In the genomic region with DNA sequence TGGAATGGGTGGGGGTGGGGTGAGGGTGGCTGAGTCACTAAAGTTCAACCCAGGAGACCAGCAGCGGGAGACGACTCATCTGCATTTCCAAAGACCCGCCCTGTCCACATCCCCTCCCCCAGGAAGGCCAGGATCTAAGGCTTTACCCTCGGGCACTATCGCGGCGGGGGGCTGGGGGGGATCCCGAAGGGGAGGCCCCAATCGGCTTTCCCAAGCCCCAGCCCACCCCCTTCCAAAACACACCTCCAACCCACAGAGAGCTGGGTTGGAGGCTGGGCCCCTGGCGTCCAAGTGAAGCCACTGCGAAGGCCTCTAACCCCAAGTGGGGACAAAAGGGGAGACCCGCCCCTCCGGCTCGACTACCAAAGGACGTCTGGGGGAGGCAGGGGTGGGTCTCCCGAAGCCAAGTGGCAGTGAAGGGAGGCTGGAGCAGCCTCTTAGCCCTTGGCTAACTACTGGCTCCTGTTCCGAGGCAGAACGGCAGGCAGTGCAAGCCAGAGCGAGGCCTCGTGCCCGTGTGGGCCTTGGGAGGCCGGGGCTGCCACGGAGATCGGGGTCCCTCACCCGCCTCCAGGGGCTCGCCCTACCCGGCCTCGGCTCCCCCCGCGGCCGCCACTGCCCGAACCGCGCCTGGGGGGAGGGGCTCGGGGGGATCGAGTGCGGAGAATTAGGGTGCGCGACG, we compare ENCODE assay signal across 8 mouse cellular contexts. TPM values are rescaled to one million over a fixed set of nuclear protein-coding genes. Genes with fewer than 3 reads are reported as not detected.
DNase-seq lines count a peak whose midpoint lies in the region; ATAC-seq and TF ChIP-seq lines count a peak whose summit lies in the region.

No protein-coding gene starts in this region.

- peak overlapping the region; percentile 100 for H3K27ac ChIP-seq in embryonic facial prominence, embryonic 10.5 days (replicated peaks)
- H3K27ac ChIP-seq in heart, embryonic 10.5 days = peak overlapping the region; percentile 100
- H3K27ac ChIP-seq in kidney, embryonic 14.5 days (ENCODE audit: low read depth, low read length) = peak overlapping the region; percentile 100
- H3K27ac ChIP-seq in spleen, adult 2 months (ENCODE audit: insufficient read depth, low read length) = peak overlapping the region; percentile 99

- WGBS in embryonic facial prominence, embryonic 10.5 days = under 1% methylated on average over 40 of the region's 40 CpGs
- WGBS in heart, embryonic 10.5 days = under 1% methylated on average over 40 of the region's 40 CpGs
- WGBS in kidney, embryonic 14.5 days = under 1% methylated on average over 32 of the region's 40 CpGs
- 5% methylated on average over 38 of the region's 40 CpGs for WGBS in spleen, adult 2 months

- H3K4me1 ChIP-seq in embryonic facial prominence, embryonic 10.5 days = peaks cover 69% of the 10 kb centered on the region
- peaks cover 64% of the 10 kb centered on the region for H3K4me1 ChIP-seq in heart, embryonic 10.5 days
- peaks cover 43% of the 10 kb centered on the region for H3K4me1 ChIP-seq in kidney, embryonic 14.5 days (ENCODE audit: control insufficient read depth, insufficient read depth, low read length)
- peaks cover 18% of the 10 kb centered on the region; the same call in 1 of the 2 replicates for H3K4me1 ChIP-seq in spleen, adult 2 months (ENCODE audit: control insufficient read depth, insufficient read depth, insufficient read length)

- H3K4me2 ChIP-seq in kidney, embryonic 14.5 days (replicated peaks; ENCODE audit: low read depth, low read length) = peak overlapping the region; percentile 100

- peaks cover 24% of the 10 kb centered on the region for H3K36me3 ChIP-seq in embryonic facial prominence, embryonic 10.5 days (replicated peaks)
- peaks cover 7% of the 10 kb centered on the region; the same call in 1 of the 2 replicates for H3K36me3 ChIP-seq in heart, embryonic 10.5 days
- H3K36me3 ChIP-seq in kidney, embryonic 14.5 days (ENCODE audit: control insufficient read depth, insufficient read depth, low read length) = peaks cover 13% of the 10 kb centered on the region; the same call in 1 of the 2 replicates
- peaks cover 28% of the 10 kb centered on the region for H3K36me3 ChIP-seq in spleen, adult 2 months (ENCODE audit: control insufficient read depth, insufficient read depth, low read length)

- H3K4me3 ChIP-seq in embryonic facial prominence, embryonic 10.5 days = peak overlapping the region; percentile 99
- peak overlapping the region; percentile 92 for H3K4me3 ChIP-seq in heart, embryonic 10.5 days
- peak overlapping the region; percentile 96 for H3K4me3 ChIP-seq in kidney, embryonic 14.5 days (ENCODE audit: low read length)
- peak overlapping the region; percentile 71 for H3K4me3 ChIP-seq in spleen, adult 2 months (ENCODE audit: extremely low read depth, insufficient read depth, insufficient read length)

- TF ChIP-seq POLR2A in spleen, adult 2 months (IDR thresholded peaks at IDR 0.05; ENCODE audit: low read depth, low read length) = 0 out of 2 replicates have a peak, but pooled peaks have one; percentile 17

- DNase-seq in right cerebral cortex, postnatal 4 days = peak; percentile 49
- DNase-seq in right cerebral cortex, postnatal 36 days (ENCODE audit: low spot score in 2 of 2) = no peak
- DNase-seq in embryonic facial prominence, embryonic 10.5 days (ENCODE audit: low spot score) = peak; percentile 91
- peak; percentile 96 for DNase-seq in heart, embryonic 10.5 days (ENCODE audit: low spot score)
- peak; percentile 74 for DNase-seq in lung, postnatal 14 days
- DNase-seq in spleen, adult 2 months (ENCODE audit: low read depth in 1 of 2, low spot score in 2 of 2) = no peak

- no peak for TF ChIP-seq CTCF in spleen, adult 2 months (IDR thresholded peaks at IDR 0.05; ENCODE audit: extremely low read depth, insufficient read depth, insufficient read length, insufficient replicate concordance)

- ATAC-seq in kidney, embryonic 14.5 days (ENCODE audit: low FRiP score, low TSS enrichment) = peak; percentile 51
- ATAC-seq in megakaryocyte progenitor cell, adult 5-6 weeks (replicated peaks; ENCODE audit: poor library complexity) = no peak

- no peaks in the 10 kb centered on the region for H3K9me3 ChIP-seq in embryonic facial prominence, embryonic 10.5 days
- no peaks in the 10 kb centered on the region for H3K9me3 ChIP-seq in heart, embryonic 10.5 days
- H3K9me3 ChIP-seq in kidney, embryonic 14.5 days (ENCODE audit: control insufficient read depth, low read length) = no peaks in the 10 kb centered on the region

- peak overlapping the region; percentile 100 for H3K9ac ChIP-seq in kidney, embryonic 14.5 days (ENCODE audit: low read depth, low read length)

- H3K27me3 ChIP-seq in embryonic facial prominence, embryonic 10.5 days (replicated peaks; ENCODE audit: low read depth, poor library complexity, severe bottlenecking) = no peaks in the 10 kb centered on the region
- no peaks in the 10 kb centered on the region for H3K27me3 ChIP-seq in heart, embryonic 10.5 days (ENCODE audit: insufficient read depth, poor library complexity, severe bottlenecking)
- H3K27me3 ChIP-seq in kidney, embryonic 14.5 days (ENCODE audit: control insufficient read depth, insufficient read depth, low read length) = no peaks in the 10 kb centered on the region
- no peaks in the 10 kb centered on the region for H3K27me3 ChIP-seq in spleen, adult 2 months (ENCODE audit: control insufficient read depth, insufficient read depth, low read length)

RNA-seq across cellular contexts. Expression of a gene that starts 3.6 kb away (rescaled TPM):
- polyA plus RNA-seq in embryonic facial prominence, embryonic 10.5 days (2016; fragmentation: Nextera tagmentation; extraction: Ambion mirVana) = 8.1 TPM in 2 replicates
- polyA plus RNA-seq in heart, embryonic 10.5 days (2016; fragmentation: Nextera tagmentation; extraction: Ambion mirVana) = 5.4 and 9.8 TPM in 2 replicates
- 16.6 and 16.7 TPM in 2 replicates for polyA plus RNA-seq in kidney, embryonic 14.5 days (2014; fragmentation: Nextera tagmentation; extraction: Ambion mirVana)
- 20.5 and 23.2 TPM in 2 replicates for polyA plus RNA-seq in spleen, adult 2 months (2012; rRNA removed)
- total RNA-seq in megakaryocyte progenitor cell, adult 5-6 weeks (2015) = 27.5 and 28.3 TPM in 2 replicates
- total RNA-seq in megakaryocyte progenitor cell, adult 5-6 weeks (2017) = 1.9 and 3.1 TPM in 2 replicates

RNA-seq across cellular contexts. Expression of a gene that starts 5.9 kb away (rescaled TPM):
- polyA plus RNA-seq in embryonic facial prominence, embryonic 10.5 days (2016; fragmentation: Nextera tagmentation; extraction: Ambion mirVana) = 1.2 and 2.2 TPM in 2 replicates
- polyA plus RNA-seq in heart, embryonic 10.5 days (2016; fragmentation: Nextera tagmentation; extraction: Ambion mirVana) = 1.5 and 1.7 TPM in 2 replicates
- 2.0 and 3.2 TPM in 2 replicates for polyA plus RNA-seq in kidney, embryonic 14.5 days (2014; fragmentation: Nextera tagmentation; extraction: Ambion mirVana)
- 70.7 and 72.5 TPM in 2 replicates for polyA plus RNA-seq in spleen, adult 2 months (2012; rRNA removed)
- total RNA-seq in megakaryocyte progenitor cell, adult 5-6 weeks (2015) = 0.42 and 1.0 TPM in 2 replicates
- 0.54 and 1.1 TPM in 2 replicates for total RNA-seq in megakaryocyte progenitor cell, adult 5-6 weeks (2017)

RNA-seq across cellular contexts. Expression of a gene that starts 30.8 kb away (rescaled TPM):
- polyA plus RNA-seq in embryonic facial prominence, embryonic 10.5 days (2016; fragmentation: Nextera tagmentation; extraction: Ambion mirVana) = 79.1 and 89.3 TPM in 2 replicates
- 73.2 and 85.3 TPM in 2 replicates for polyA plus RNA-seq in heart, embryonic 10.5 days (2016; fragmentation: Nextera tagmentation; extraction: Ambion mirVana)
- 73.9 and 79.4 TPM in 2 replicates for polyA plus RNA-seq in kidney, embryonic 14.5 days (2014; fragmentation: Nextera tagmentation; extraction: Ambion mirVana)
- polyA plus RNA-seq in spleen, adult 2 months (2012; rRNA removed) = 13.3 and 19.5 TPM in 2 replicates
- total RNA-seq in megakaryocyte progenitor cell, adult 5-6 weeks (2015) = 22.3 and 23.9 TPM in 2 replicates
- total RNA-seq in megakaryocyte progenitor cell, adult 5-6 weeks (2017) = 15.2 and 19.4 TPM in 2 replicates

RNA-seq across cellular contexts. Expression of a gene that starts 44.2 kb away (rescaled TPM):
- not detected in 2 replicates for polyA plus RNA-seq in embryonic facial prominence, embryonic 10.5 days (2016; fragmentation: Nextera tagmentation; extraction: Ambion mirVana)
- 0.35 TPM in 1 of 2 replicates, not detected in the other for polyA plus RNA-seq in heart, embryonic 10.5 days (2016; fragmentation: Nextera tagmentation; extraction: Ambion mirVana)
- polyA plus RNA-seq in kidney, embryonic 14.5 days (2014; fragmentation: Nextera tagmentation; extraction: Ambion mirVana) = not detected in 2 replicates
- polyA plus RNA-seq in spleen, adult 2 months (2012; rRNA removed) = 0.19 and 0.37 TPM in 2 replicates
- not detected in 2 replicates for total RNA-seq in megakaryocyte progenitor cell, adult 5-6 weeks (2015)
- not detected in 2 replicates for total RNA-seq in megakaryocyte progenitor cell, adult 5-6 weeks (2017)

Comparison
In these comparisons a context has a peak if more than half of its experiments do, and no peak if none do; other contexts are left out.
1. DNase-seq: peak in right cerebral cortex, postnatal 4 days (single experiment), embryonic facial prominence, embryonic 10.5 days (single experiment), heart, embryonic 10.5 days (single experiment) and lung, postnatal 14 days (single experiment); none in right cerebral cortex, postnatal 36 days (0 of 2) and spleen, adult 2 months (0 of 2).
2. RNA of a gene that starts 5.9 kb away (polyA plus RNA-seq): 70.7 to 72.5 TPM in spleen, adult 2 months; 2.0 to 3.2 TPM in kidney, embryonic 14.5 days, 1.5 to 1.7 TPM in heart, embryonic 10.5 days and 1.2 to 2.2 TPM in embryonic facial prominence, embryonic 10.5 days; every median in the first group is over 10 times any median in the second.
3. Peak in every context shown above with its lines, with median percentiles within 50 percentile points of each other: H3K27ac ChIP-seq and H3K4me3 ChIP-seq.